Mouse (Mus musculus) forebrain, embryonic 12.5 days (tissue): ENCODE data around the gene Zfp131. TPM values are rescaled to one million over a fixed set of nuclear protein-coding genes. Genes with fewer than 3 reads are reported as not detected.
"Not testable (repeated sequence)": the region's sequence is repeated elsewhere in the genome, so short reads cannot be mapped to it uniquely, and the experiment has no call there.

Source experiments
- ATAC-seq: fragments of 200-750 bp; cut with Nextera tagmentation; 2 replicates; pipeline ENCODE4 v1.8.0; 2017; ENCODE audit warnings: moderate TSS enrichment; ENCODE audit not compliant: low FRiP score
- H3K27ac ChIP-seq: fragments of 300-500 bp; sonication (generic); 2 replicates; pipeline ENCODE4 v1.5.1; 2016; ENCODE audit warnings: mild to moderate bottlenecking
- H3K27me3 ChIP-seq: fragments of 300-500 bp; sonication (generic); 2 replicates; pipeline ENCODE4 v1.6.1; 2016; ENCODE audit warnings: mild to moderate bottlenecking
- H3K36me3 ChIP-seq: fragments of 300-500 bp; sonication (generic); replicated peaks from 2 replicates; pipeline ENCODE4 v1.6.1; 2016; ENCODE audit warnings: mild to moderate bottlenecking
- H3K4me1 ChIP-seq: fragments of 300-500 bp; sonication (generic); 2 replicates; pipeline ENCODE4 v1.6.1; 2016
- H3K4me2 ChIP-seq: fragments of 300-500 bp; sonication (generic); 2 replicates; pipeline ENCODE4 v1.6.1; 2016; ENCODE audit warnings: mild to moderate bottlenecking, moderate library complexity
- H3K4me3 ChIP-seq: fragments of 300-500 bp; sonication (generic); replicated peaks from 2 replicates; pipeline ENCODE4 v1.5.1; 2016; ENCODE audit warnings: mild to moderate bottlenecking
- H3K9ac ChIP-seq: fragments of 300-500 bp; sonication (generic); 2 replicates; pipeline ENCODE4 v1.6.1; 2016; ENCODE audit warnings: mild to moderate bottlenecking
- H3K9me3 ChIP-seq: fragments of 300-500 bp; sonication (generic); 2 replicates; pipeline ENCODE4 v1.6.1; 2016
- WGBS: fragments of 180-500 bp; shearing (Covaris S2); methylation state at CpG from one replicate; pipeline ENCODE4 v1.1.7; 2016; 5-methylcytosine and 5-hydroxymethylcytosine counted together
- polyA plus RNA-seq: library from polyadenylated mRNA; unstranded; fragments of >200 nt; fragmentation: Nextera tagmentation; extraction: Ambion mirVana; gene quantifications from 2 replicates; pipeline ENCODE4 v1.2.1, GENCODE M21; 2016

Gene Zfp131
- polyA plus RNA-seq, result 56.5 and 57.7 TPM in 2 replicates

GRCm38 (mm10) chr13:119790761-119791579 is at the start of gene Zfp131:
TSS of gene Zfp131 (minus strand) at chr13:119790889.
- H3K36me3 ChIP-seq, result peaks cover 23% of the 10 kb centered on the region
- H3K9me3 ChIP-seq, result no peaks in the 10 kb centered on the region

GRCm38 (mm10) chr13:119839982-119840381 is 49.3 kb upstream of the Zfp131 start:
- ATAC-seq, result not testable (repeated sequence)
- WGBS, result 26% methylated on average over 6 of the region's 6 CpGs

More at GRCm38 (mm10) chr13:119790761-119791579, at the start of gene Zfp131:
- Histone ChIP-seq H3K27ac (peak within 1 kb of the TSS; percentile 96), H3K4me1 (peaks cover 18% of the 10 kb centered on the region), H3K27me3 (no peaks in the 10 kb centered on the region), H3K9ac (peak within 1 kb of the TSS; percentile 96), H3K4me3 (peak within 1 kb of the TSS; percentile 87), H3K4me2 (peak within 1 kb of the TSS; percentile 69)
- under 1% methylated on average over 65 of the region's 86 CpGs for WGBS
- peak; percentile 98 for ATAC-seq

GRCm38 (mm10) chr13:119837719-119838337 is 47.1 kb upstream of the Zfp131 start:
- not testable (repeated sequence) for H3K36me3 ChIP-seq, H3K4me1 ChIP-seq, H3K4me3 ChIP-seq, H3K9me3 ChIP-seq, H3K27ac ChIP-seq, H3K9ac ChIP-seq
- Histone ChIP-seq H3K4me2 (peak overlapping the region; percentile 36), H3K27me3 (peaks cover 10% of the 10 kb centered on the region)
- ATAC-seq, result 0 out of 2 replicates have a peak, but pooled peaks have one; percentile 51
- WGBS, result 6% methylated on average over 14 of the region's 23 CpGs

More at GRCm38 (mm10) chr13:119839982-119840381, 49.3 kb upstream of the Zfp131 start:
- peaks cover 10% of the 10 kb centered on the region for H3K27me3 ChIP-seq
- not testable (repeated sequence) for H3K27ac ChIP-seq, H3K4me1 ChIP-seq, H3K36me3 ChIP-seq, H3K9me3 ChIP-seq, H3K4me3 ChIP-seq, H3K4me2 ChIP-seq, H3K9ac ChIP-seq

GRCm38 (mm10) chr13:119836324-119836811 is 45.7 kb upstream of the Zfp131 start:
- 17% methylated on average over 23 of the region's 23 CpGs for WGBS
- Histone ChIP-seq H3K27me3 (peaks cover 10% of the 10 kb centered on the region), H3K4me2 (peak overlapping the region; percentile 43), H3K4me3 (peak overlapping the region; percentile 24; the same call in 1 of the 2 replicates)
- H3K9ac ChIP-seq, H3K36me3 ChIP-seq, H3K9me3 ChIP-seq, H3K4me1 ChIP-seq, H3K27ac ChIP-seq: not testable (repeated sequence)
- peak; percentile 85 for ATAC-seq

- peak; percentile 30 for ATAC-seq
- 13% methylated on average over 18 of the region's 25 CpGs for WGBS
- not testable (repeated sequence) for H3K9me3 ChIP-seq, H3K27ac ChIP-seq, H3K4me1 ChIP-seq, H3K36me3 ChIP-seq, H3K9ac ChIP-seq
- H3K4me2 ChIP-seq, result peak within 1 kb of the TSS; percentile 43
- peaks cover 10% of the 10 kb centered on the region for H3K27me3 ChIP-seq
- H3K4me3 ChIP-seq, result peak within 1 kb of the TSS; percentile 24; the same call in 1 of the 2 replicates
Measured at GRCm38 (mm10) chr13:119835320-119836056, 44.8 kb upstream of the Zfp131 start, which contains the start of gene D13Ertd608e. TSS of gene D13Ertd608e (plus strand) at chr13:119836006.

GRCm38 (mm10) chr13:119830116-119830515 is 39.4 kb upstream of the Zfp131 start, which contains the start of gene AF067063:
TSS of gene AF067063 (minus strand) at chr13:119830216.
- not testable (repeated sequence) for H3K27me3 ChIP-seq, H3K4me3 ChIP-seq, ATAC-seq, H3K4me1 ChIP-seq, H3K27ac ChIP-seq, H3K36me3 ChIP-seq, H3K4me2 ChIP-seq, H3K9me3 ChIP-seq, H3K9ac ChIP-seq

GRCm38 (mm10) chr13:119817579-119818206 is 27.0 kb upstream of the Zfp131 start:
- H3K4me2 ChIP-seq, result no peak overlapping the region
- H3K9ac ChIP-seq, result no peak overlapping the region
- H3K27ac ChIP-seq, result no peak overlapping the region
- ATAC-seq, result no peak
- H3K4me3 ChIP-seq, result no peak overlapping the region
- H3K4me1 ChIP-seq, result peaks cover 10% of the 10 kb centered on the region
- no peaks in the 10 kb centered on the region for H3K36me3 ChIP-seq
- H3K27me3 ChIP-seq, result no peaks in the 10 kb centered on the region
- 12% methylated on average over 2 of the region's 2 CpGs for WGBS
- H3K9me3 ChIP-seq, result no peaks in the 10 kb centered on the region

- no peak overlapping the region for H3K27ac ChIP-seq
- H3K4me3 ChIP-seq, result no peak overlapping the region
- H3K27me3 ChIP-seq, result no peaks in the 10 kb centered on the region
- H3K9ac ChIP-seq, result no peak overlapping the region
- WGBS, result 66% methylated on average over 8 of the region's 8 CpGs
- no peaks in the 10 kb centered on the region for H3K9me3 ChIP-seq
- H3K36me3 ChIP-seq, result no peaks in the 10 kb centered on the region
- ATAC-seq, result no peak
- H3K4me2 ChIP-seq, result no peak overlapping the region
- peaks cover 10% of the 10 kb centered on the region for H3K4me1 ChIP-seq
Measured at GRCm38 (mm10) chr13:119816798-119817197, 26.1 kb upstream of the Zfp131 start.

GRCm38 (mm10) chr13:119810031-119810430 is 19.3 kb upstream of the Zfp131 start:
- no peaks in the 10 kb centered on the region for H3K9me3 ChIP-seq
- H3K9ac ChIP-seq, result no peak overlapping the region
- H3K36me3 ChIP-seq, result no peaks in the 10 kb centered on the region
- no peak for ATAC-seq
- H3K4me1 ChIP-seq, result no peaks in the 10 kb centered on the region
- no peak overlapping the region for H3K4me3 ChIP-seq
- WGBS, result 84% methylated on average over 9 of the region's 9 CpGs
- H3K27me3 ChIP-seq, result no peaks in the 10 kb centered on the region
- H3K4me2 ChIP-seq, result no peak overlapping the region
- no peak overlapping the region for H3K27ac ChIP-seq

GRCm38 (mm10) chr13:119808937-119809336 is 18.2 kb upstream of the Zfp131 start:
- Histone ChIP-seq H3K27me3 (no peaks in the 10 kb centered on the region), H3K27ac (no peak overlapping the region), H3K4me2 (no peak overlapping the region), H3K4me1 (no peaks in the 10 kb centered on the region), H3K9ac (no peak overlapping the region), H3K36me3 (no peaks in the 10 kb centered on the region), H3K9me3 (no peaks in the 10 kb centered on the region), H3K4me3 (no peak overlapping the region)
- no peak for ATAC-seq
- 79% methylated on average over 2 of the region's 2 CpGs for WGBS

GRCm38 (mm10) chr13:119797656-119798055 is 7.0 kb upstream of the Zfp131 start:
- no peak overlapping the region for H3K4me2 ChIP-seq
- H3K36me3 ChIP-seq, result no peaks in the 10 kb centered on the region
- H3K9ac ChIP-seq, result no peak overlapping the region
- no peak overlapping the region for H3K27ac ChIP-seq
- WGBS, result 70% methylated on average over 4 of the region's 4 CpGs
- H3K4me1 ChIP-seq, result no peaks in the 10 kb centered on the region
- H3K4me3 ChIP-seq, result no peak overlapping the region
- H3K27me3 ChIP-seq, result no peaks in the 10 kb centered on the region
- H3K9me3 ChIP-seq, result no peaks in the 10 kb centered on the region
- no peak for ATAC-seq
